Mouse (Mus musculus) right cerebral cortex, postnatal 4 days (tissue): ENCODE results near the gene Ceacam20.
"Not testable (repeated sequence)": the region's sequence is repeated elsewhere in the genome, so short reads cannot be mapped to it uniquely, and the experiment has no call there.

ENCODE experiments used
- DNase-seq: peaks from one replicate; pipeline ENCODE4 v3.0.0-alpha.2; 2022

Ceacam20 gene

DNA sequence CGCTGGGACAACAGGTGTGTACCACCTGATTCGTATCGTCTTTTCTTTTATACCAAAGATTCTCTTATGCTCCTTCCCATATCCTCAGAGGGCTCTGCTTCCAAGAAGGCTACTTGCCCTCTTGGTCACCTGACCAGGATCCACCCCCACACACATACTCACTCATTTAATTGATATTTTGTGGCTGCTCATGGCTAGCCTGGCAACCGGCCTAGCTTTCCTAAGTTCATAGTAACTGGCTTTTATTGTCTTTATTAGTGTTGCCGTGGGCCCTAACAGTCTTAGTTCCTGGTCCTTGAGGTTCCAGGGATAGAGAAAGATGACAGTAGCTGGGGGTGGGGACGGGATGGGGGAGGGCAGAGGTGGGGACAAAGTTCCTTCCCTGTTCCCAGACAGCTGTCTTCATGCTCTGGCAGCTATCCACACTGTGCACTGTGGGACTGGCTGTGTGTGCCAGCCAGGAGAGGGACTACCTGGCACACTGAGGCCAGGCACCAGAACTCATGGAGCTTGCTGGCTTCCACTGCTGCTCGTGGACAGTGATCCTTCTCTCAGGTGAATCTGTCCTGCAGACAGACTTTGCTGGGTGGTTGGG is at the start of gene Ceacam20:
Ceacam20 (plus strand) TSS at position 428 of the 595 bp plus-strand sequence.
- no peak for DNase-seq

DNA sequence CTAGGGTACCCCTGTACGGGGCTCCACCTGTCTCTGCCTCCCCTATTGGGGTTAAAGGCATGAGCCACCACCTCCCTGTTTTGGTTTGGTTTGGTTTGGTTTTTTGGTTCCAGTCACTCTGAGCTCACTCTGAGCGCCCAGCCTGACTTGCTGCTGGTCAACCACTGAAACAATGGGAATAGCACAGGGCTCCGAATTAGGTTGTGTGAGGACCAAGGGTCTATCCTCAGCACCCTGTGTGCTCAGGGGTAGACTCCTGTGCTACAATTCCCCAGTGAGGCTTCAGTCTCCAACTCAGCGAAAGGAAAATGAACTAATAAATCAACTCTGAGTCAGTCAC is 45.1 kb upstream of the Ceacam20 start:
- DNase-seq, result no peak

DNA sequence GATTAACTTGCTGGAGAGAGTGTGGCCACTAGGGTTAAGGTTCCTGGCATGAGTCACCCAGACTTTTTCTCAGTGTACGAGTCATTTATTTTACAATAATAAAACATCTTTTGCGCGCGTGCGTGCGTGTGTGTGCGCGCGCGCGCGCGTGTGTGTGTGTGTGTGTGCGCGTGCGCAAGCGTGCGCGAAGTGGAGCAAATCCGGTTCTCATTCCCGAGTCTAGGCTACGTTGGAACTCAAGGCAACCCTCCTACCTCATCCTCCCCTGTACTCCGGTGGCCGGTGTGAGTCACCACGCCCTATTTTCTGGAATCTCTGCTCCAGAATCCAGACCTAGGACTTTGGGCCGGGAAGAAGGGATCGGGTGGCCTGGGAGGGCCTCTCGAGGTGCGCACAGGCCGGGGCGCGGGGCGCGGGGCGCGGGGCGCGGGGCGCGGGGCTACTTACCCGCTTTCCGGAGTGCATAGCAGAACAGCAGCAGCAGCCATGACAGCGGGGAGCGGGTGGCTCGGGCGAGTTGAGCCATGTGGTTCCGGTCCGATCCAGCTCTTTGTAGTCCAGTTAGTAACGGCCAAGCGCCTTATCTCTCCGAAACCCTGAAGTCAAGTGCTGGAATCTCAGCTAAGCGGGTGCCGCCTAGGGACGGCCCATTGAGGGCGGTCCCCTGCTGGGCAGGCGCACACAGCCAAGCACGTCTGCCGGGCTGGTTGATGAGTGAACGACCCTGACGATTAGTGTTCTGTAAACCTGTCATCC is 44.5 kb upstream of the Ceacam20 start, which contains the start of gene Pvr:
Pvr (minus strand) TSS at position 655 of the 756 bp plus-strand sequence.
- DNase-seq, result peak; percentile 68

DNA sequence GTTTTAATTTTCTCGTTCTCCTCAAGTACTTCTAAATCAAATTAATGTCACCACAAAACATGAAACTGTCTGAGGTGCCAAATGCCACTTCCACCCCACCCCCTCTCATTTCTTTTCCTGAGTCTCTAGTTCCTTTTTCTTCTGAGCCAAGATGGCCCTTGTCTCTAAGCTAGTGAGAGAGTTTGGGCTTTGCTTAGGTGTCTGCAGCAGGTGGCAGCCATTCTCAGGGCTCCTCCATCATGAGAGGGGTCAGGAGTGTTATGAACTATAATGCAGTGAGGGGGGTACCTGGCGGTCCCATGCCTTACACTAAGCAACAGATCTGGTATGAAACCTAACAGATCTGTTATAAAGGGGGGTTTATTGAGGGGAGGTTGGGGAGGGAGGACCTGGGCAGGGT is 41.9 kb upstream of the Ceacam20 start:
- no peak for DNase-seq

DNA sequence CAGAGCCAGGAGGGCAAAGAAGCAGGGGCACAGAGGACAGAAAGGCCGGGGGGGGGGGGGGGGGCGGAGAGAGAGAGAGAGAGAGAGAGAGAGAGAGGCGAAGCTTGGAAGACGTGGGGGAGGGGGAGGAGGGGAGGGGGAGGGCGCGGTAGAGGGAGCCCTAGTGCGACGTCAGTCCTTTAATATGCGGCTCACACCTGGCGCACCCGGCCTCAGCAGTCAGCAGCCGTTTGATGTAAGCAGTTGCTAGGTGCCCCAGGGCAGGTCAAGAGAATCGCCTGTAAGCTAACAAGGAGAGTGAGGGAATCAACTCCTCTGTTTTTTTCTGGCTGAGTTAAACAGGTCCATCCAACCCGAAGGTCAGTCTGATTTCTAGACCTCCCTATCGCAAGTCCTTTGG is 41.4 kb upstream of the Ceacam20 start:
- no peak for DNase-seq

DNA sequence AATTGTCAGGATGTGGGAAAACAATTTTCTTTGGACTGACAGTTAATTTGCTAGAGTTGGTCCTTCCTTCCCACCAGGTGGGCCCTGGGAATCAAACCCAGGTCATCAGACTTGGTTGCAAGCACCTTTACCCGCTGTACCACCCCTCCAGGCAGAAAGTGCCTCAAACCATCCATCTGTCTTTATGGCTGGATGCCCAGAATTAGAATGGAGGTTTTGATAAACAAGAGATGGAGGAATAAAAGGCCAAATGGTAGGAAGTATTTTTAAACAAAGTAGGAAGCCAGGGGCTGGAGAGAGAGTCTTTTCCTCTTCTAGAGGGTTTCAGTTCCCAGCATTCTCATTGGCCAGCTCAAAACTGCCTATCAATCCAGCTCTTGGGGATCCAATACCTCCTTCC is 39.8 kb upstream of the Ceacam20 start:
- no peak for DNase-seq

DNA sequence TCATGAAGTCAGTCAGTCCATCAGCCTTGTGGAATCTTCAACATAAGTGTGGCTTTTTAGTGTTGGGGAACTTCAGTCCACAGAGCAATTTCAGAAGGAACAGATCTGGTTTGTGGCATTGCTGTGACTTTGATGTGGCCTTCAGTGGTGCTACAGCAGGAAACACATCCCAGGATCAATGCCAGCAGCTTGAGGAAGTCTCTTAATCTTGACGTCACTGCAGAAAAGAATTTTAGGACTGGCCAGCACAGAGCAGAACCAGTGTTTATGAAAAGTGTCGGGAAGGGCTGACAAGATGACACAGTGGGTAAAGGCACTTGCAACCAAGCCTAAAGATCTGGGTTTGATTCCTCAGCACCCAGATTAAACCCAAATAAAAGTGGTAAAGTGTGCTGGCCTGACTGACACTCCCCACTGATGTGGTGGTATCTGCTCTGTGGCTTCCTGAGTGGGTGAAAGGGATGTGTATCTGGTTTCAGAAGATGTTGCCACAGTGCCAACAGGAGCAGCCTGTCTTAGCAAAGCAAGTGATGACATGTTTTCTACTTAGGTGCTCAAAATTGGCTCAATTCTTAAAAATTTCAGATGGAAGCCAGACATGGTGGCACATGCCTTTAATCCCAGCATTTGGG is 38.2 kb upstream of the Ceacam20 start:
- no peak for DNase-seq

DNA sequence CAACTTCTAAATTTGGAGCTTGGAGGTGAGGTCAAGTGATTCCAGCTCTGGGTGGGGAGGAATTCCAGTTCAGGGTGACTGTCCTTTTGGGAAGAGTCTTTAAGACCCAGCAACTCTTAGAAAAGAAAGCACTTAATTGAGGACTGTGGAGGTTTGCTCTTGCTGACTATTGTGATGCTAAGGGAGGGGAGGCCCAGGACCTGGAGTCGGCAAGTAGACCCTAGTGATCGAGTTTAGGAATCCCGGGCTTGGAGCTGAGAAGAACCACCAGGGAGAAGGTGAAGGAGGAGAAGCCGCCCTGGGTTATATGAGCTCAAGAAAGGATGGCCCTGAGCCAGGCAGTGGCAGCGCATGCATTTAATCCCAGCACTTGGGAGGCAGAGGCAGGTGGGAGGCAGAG is 36.7 kb upstream of the Ceacam20 start:
- DNase-seq, result no peak

DNA sequence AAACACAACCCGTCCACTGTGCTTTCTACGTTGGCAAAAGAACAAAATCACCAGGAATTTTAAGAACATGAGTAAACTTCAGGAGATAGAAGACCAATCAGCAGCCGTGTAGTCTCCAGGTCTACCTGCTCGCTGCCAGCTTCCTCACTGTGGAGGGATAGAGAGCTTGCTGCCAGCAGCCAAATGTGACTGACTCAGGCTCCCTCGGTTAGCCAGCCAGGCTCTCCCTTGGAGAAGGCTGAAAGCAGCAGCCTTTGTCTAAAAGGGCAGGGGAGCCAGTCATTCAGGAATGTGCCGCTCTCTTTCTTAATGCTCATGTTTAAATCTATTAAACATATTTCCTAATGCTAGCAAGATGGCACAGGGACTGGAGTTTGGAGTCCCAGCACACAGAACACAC is 34.7 kb upstream of the Ceacam20 start:
- not testable (repeated sequence) for DNase-seq

DNA sequence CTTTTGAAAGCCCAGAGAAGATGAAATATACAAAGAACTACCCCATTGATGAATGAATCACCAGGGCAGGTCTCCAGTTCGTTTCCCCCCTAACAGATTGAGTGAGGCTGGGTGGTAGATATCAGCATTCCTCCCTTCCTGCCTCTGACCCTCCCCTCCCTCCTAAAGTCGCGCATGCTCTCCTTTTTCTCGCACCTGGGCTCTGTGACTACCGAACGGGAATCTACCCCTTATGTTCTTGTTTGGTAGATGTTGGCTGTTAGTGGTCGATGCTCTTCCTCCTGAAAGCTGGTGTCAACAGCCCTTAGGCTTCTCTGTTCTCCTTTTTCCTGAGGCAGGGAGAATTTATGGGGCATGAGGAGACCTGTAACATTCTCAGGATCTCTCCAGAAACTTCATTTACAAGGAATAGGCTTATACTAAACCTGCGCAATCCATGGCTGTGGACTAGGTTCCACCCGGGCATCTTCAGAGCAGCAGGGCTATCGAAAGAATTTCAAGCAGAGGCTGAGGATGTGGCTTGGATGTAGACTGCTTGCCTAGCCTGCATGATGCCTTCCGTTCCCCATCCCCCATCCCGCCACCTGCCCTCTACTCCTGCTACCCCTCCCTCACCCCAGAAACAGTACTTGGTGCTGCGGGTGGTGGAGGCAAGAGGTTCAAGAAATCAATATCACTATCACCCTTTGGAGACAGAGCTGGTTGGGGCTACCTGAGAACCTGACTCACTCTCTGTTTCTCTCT is 32.9 kb upstream of the Ceacam20 start:
- DNase-seq, result peak; percentile 12

DNA sequence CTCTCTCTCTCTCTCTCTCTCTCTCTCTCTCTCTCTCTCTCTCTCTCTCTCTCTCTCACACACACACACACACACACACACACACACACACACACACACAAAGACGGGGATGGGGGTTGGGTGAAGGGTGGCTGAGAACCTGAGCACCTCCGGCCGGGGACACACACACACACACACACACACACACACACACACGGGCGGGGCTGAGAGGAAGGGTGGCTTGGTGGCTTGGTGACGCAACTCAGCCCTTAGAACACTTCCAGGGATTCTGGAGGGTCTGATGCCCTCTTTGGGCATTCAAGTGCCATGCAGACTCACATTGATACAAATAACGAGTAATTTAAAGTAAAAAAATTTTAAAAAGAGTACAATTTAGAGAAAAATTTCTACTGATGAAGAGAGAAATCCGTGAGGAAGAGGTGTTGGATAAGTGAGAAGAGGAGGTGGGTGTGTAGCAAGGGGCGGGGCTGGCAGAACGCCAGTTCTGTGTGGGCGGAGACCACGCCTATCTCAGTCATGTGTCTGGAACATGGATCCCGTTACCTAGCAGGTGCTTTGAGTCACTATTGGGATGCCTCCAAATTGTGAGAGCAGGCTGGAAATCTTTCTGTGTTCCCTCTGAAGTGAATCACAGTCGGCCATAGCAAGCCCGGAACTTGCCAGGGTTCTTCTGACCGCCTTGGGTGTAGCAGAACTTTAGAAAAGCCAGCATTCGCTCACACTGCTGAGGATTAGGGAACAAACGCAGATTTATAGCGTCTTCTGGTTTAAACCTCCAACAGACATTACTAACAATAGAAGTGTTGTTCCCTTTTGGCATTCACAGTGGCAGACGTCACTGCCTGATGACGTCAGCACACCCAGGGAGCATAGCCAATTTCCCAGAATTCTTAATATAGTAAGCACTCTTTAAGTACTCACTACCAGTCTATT is 32.1 kb upstream of the Ceacam20 start:
- peak; percentile 66 for DNase-seq

DNA sequence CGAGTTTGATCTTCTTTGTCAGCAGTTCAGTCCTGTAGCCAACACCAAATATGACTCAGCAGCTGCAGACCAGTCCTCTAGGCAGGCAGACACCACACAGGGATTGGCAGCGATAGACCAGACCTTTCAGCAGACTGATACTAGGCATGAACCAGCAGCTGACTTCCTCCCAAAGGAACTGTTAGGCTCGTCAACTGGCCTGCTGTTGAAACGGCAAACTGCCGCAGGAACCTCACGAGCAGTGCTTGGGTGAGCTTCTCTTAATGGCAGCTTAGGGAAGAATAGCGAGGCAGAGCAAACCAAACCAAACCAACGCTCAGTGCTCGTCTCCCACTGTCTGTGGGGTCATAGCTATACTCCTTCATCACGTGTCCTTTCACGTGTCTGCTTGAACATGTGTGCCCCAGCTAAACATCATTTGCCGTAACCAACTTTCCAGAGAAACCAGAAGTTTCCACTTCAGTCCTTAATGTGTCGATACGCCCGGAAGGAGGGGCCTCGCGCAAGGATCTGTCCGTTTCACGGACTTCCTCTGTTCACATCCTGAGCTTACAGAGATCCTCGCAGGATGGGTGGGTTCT is 30.0 kb upstream of the Ceacam20 start:
- no peak for DNase-seq

DNA sequence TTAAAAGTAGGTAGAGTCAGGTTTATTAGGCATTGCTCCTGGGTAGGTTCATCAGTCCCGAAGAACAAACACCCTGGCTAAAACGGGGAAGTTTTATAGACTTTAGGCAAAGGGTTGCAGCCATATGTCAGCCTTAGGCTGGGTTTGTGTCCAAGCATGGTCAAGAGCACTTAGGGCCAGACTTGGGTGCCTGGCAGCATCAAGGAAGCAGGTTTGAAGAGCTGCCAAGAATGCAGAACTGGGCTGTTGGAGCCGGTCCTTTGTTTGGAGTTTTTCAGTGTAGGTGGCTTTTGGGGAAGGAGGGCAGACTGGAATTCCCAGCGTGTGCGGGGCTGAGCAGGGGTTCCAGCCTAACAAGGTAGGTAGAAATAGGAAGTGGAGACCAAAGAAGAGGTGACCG is 29.3 kb upstream of the Ceacam20 start:
- DNase-seq, result no peak

DNA sequence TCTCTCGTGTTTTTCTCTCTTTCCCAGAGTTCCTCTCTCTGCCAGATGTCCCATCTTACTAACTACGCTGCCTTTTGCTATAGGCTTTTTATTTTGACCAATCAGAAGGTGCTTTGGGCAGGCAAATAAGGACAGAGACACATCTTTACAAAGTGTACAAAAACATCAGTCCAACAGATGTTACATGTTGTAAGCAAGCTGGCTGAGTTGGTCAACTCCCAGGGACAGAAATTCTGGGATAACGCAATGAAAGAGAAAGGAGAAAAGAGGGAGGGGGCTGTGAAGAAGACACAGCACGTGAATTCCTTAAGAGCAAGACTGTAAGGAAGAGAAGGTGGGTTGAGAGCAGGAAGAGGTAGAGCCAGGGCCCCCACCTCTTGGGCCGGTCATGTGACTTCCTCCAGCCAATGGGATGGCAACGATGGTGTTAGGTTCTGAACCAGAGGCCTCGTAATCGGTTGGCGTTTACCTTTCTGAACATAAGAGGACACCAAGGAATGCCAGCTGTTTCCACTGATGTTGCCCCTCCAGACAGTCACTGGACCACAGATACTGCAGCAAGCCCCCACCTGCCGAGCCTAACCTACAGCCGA is 27.9 kb upstream of the Ceacam20 start:
- DNase-seq, result no peak

DNA sequence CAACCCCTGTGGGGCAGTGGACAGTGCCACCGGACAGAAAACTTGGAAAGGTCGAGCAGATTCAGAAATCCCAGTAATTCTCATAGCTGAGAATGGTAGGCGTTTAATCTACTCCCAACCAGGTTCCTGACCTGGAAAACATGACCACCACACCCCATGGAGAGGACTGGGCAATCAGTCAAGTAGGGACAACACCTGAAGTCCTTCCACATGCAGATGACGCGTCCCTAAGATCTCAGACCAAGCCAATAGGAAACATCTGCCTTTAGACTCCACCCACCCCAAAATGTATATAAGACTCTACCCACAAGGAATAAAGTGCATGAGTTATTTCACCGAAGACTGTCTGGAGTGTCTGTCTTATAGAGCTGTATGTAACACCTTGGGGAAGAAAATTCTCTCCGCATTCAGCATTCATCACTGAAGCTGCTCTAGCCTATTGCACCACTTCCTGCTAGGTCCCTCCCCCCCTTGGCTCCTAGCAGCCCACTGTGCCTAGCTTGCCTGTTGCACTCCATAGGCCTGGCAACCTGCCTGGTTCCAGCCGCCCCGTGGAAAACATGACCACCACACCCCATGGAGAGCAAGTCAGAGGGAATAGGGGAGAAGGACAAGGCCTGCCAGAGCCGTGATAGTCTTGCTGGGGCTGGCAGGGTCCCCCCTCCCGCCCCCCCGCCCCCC is 25.5 kb upstream of the Ceacam20 start:
- DNase-seq, result peak; percentile 51

DNA sequence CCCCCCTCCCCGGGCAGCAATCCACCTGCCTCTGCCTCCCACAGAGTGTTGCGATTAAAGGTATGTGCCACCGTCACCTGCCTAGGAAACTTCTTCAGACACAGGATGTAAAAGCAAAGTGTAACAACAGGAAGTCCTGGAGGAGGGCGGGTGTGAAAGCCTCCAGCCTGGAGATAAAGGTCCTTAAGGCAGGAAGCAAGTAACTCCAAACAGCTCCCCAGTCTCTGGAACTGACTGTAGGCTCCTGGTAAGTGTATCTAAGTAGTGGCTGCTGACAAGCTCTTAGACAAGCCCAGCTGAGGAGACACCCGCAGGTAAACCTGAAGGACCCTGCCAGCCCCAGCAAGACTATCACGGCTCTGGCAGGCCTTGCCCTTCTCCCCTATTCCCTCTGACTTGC is 25.0 kb upstream of the Ceacam20 start:
- no peak for DNase-seq

DNA sequence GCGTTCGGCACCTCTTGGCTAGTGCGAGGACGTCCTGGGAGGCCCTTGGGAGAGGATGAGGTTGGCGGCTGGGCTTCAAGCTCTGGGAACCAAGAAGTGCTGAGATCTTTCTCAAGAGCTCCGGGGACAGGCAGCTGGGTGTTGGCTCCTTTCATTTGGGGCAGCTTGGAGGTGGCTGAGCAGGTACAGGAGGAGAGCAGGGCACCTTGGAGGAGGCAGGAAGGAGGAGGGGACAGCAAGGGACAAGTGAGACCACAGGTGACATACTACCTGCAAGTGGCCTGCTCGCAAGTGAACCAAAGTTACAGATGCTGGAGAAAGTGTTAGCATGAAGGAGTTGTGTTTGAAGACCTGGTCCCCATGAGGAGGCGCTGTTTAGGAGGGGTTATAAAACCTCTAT is 20.5 kb upstream of the Ceacam20 start:
- no peak for DNase-seq

DNA sequence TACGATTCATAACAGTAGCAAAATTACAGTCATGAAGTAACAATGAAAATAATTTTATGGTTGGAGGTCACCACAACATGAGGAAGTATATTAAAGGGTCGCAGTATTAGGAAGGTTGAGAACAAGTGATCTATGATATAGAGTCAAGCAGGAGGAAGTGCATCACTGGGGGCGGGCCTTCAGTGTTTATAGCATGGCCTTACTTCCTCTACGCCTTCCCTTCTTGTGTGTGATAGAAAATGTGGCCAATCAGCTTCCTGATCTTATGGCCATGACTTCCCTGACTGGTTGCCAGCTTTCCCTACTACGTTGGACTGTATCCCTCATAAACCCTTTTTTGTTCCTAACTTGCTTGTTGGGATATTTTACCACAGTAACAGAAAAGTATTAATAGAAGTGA is 20.0 kb upstream of the Ceacam20 start:
- no peak for DNase-seq

DNA sequence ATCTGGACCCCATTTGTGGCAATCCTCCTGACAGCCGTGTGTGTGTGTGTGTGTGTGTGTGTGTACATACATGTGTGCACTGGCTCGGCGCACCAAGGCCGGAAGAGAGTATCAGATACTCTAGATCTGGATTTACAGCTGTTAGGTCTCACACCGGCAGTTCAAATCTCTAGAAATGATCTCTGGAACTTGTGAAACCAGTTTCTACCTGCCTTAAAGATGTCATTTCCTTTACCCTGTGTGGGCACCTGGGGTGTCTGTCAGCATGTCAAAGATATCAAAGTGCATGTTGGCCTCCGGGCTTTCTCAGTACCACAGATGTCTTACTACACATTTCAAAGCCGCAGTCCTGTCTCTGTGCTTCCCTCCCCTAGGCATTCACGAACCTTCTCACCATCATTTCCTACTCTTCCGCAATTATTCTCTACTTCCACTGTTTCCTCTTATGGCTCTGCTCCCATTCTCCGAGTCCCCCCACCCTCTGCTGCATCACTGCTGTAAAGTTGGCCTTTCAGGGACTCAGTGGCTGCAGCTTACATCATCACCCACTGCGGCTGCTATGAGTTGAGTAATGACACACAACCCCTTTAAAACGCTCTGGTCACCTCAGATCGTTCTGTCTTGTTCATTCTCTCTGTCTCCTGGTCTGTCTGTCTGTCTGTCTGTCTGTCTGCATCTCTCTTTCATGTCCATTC is 19.2 kb upstream of the Ceacam20 start:
- no peak for DNase-seq

DNA sequence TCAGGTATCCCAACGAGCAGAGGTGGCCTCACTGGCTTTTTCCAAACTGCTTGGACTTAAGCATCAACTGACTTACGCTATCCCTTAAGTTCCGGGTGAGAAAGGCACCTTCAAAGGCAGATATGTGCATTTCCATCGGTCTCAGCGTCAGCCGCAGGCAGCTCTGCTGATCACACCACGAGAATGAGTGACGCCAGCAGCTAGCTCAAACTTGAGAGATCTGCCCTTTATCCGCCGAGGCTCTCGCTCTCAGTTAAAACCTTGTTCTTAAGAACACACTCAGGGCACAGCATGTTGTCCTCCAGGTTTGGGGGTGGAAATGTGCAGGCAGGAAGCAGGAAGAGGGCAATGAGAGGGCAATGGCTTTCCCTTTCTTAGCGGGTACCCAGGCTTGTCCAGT is 16.3 kb upstream of the Ceacam20 start:
- no peak for DNase-seq
